24 mouse cellular contexts compared by ENCODE assay signal in the genomic region with DNA sequence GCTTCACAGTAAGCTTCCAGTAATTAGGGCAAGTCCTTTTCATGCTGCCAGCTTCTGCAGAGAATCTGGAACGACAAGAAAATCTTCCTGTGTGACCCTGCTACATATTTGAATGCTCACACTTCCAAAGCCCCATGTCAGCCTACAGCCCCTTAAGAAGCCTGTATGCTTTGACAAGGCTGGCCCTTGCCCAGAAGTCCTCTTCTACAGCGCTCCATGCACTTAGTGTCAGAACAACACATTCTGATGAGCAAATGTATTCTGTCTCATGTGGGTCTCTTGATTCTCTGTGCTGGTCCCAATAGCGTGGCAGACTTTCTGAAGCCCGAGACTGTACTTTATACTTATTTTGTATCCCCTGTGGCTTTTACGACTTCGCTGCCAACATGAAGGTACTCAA.
"Had no signal": no experiment of that assay in that cellular context is flagged by ENCODE, and none has a peak within 500 bp of the region (broad histone marks: within the 10 kb centered on the region; RNA-seq: fewer than 3 reads in every experiment).

No protein-coding gene starts in this region.

- H3K4me1 ChIP-seq: heart, embryonic 10.5 days; heart, embryonic 12.5 days; hindbrain, embryonic 13.5 days; hindbrain, embryonic 15.5 days; kidney, embryonic 15.5 days; limb, embryonic 13.5 days; limb, embryonic 15.5 days had no signal

- H3K27me3 ChIP-seq: heart, embryonic 12.5 days; hindbrain, embryonic 13.5 days; hindbrain, embryonic 15.5 days; kidney, embryonic 15.5 days; limb, embryonic 13.5 days; limb, embryonic 15.5 days had no signal

- DNase-seq: gastrocnemius, adult 2 months; gastrocnemius, postnatal 10 days; gastrocnemius, postnatal 25 days; heart, adult 18-20 months; heart, postnatal 10 days; heart, postnatal 36 days; kidney, adult 11 months; kidney, adult 2 months; kidney, adult 9 months; kidney, postnatal 14 days; kidney, postnatal 36 days; layer of hippocampus, adult 9-11 months; layer of hippocampus, postnatal 36 days; left cerebral cortex, postnatal 4 days had no signal

- H3K9me3 ChIP-seq: heart, embryonic 10.5 days; hindbrain, embryonic 13.5 days; hindbrain, embryonic 15.5 days; kidney, embryonic 15.5 days; limb, embryonic 13.5 days; limb, embryonic 15.5 days had no signal

- ATAC-seq: hindbrain, postnatal 0 days; intestine, embryonic 16.5 days had no signal

- H3K36me3 ChIP-seq: heart, embryonic 10.5 days; heart, embryonic 12.5 days; hindbrain, embryonic 13.5 days; hindbrain, embryonic 15.5 days; kidney, embryonic 15.5 days; limb, embryonic 13.5 days; limb, embryonic 15.5 days had no signal

- H3K4me2 ChIP-seq: heart, embryonic 12.5 days; hindbrain, embryonic 13.5 days; hindbrain, embryonic 15.5 days; kidney, embryonic 15.5 days; limb, embryonic 13.5 days; limb, embryonic 15.5 days had no signal

- H3K27ac ChIP-seq: gastrocnemius, adult 2 months; heart, embryonic 10.5 days; hindbrain, embryonic 13.5 days; hindbrain, embryonic 15.5 days; hindbrain, postnatal 0 days; kidney, embryonic 15.5 days; kidney, postnatal 0 days; limb, embryonic 13.5 days; limb, embryonic 15.5 days had no signal

- H3K9ac ChIP-seq: heart, embryonic 12.5 days; hindbrain, embryonic 13.5 days; hindbrain, embryonic 15.5 days; kidney, embryonic 15.5 days; limb, embryonic 13.5 days; limb, embryonic 15.5 days had no signal

- H3K4me3 ChIP-seq: gastrocnemius, adult 2 months; heart, embryonic 10.5 days; heart, embryonic 12.5 days; hindbrain, embryonic 13.5 days; hindbrain, embryonic 15.5 days; kidney, embryonic 15.5 days; limb, embryonic 13.5 days; limb, embryonic 15.5 days had no signal
